Mouse (Mus musculus) erythroblast, embryonic 14.5 days (primary cell): ENCODE results near the gene Chn1.

Experiments
- GATA1 ChIP-seq: IDR thresholded peaks from 2 replicates; pipeline ENCODE4 v1.6.1; 2012; ENCODE audit warnings: low read length, inconsistent platforms, mixed read lengths
- TAL1 ChIP-seq: IDR thresholded peaks from 3 replicates; pipeline ENCODE4 v1.6.1; 2012; ENCODE audit warnings: low read length, inconsistent platforms, mixed read lengths

DNA sequence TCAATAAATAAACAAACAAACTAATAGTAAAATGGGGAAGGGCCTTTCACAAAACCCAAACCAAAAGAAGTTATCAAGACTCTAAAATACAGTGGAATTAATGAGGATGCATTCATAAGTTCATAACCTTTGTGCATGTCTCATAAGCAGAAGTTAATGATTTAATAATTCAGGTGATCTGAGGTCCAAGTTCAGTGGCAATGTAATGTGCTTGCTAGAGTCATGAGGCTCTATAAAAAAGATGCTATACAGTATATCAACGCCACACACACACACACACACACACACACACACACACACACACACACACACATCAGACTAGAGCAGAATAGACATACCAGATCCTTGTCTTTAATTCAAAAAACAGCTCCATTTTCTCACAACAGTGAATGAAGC lies 28.8 kb downstream of the Chn1 start:
- TF ChIP-seq GATA1 (no peak), TAL1 (no peak)
